Mouse (Mus musculus): ENCODE measurements at regions not wholly inside any gene's neighbourhood (a gene's known extent, or its start where the extent isn't known, plus 50 kb on each side); places are given as distances from the start of the nearest gene placed in this dataset.

DNA sequence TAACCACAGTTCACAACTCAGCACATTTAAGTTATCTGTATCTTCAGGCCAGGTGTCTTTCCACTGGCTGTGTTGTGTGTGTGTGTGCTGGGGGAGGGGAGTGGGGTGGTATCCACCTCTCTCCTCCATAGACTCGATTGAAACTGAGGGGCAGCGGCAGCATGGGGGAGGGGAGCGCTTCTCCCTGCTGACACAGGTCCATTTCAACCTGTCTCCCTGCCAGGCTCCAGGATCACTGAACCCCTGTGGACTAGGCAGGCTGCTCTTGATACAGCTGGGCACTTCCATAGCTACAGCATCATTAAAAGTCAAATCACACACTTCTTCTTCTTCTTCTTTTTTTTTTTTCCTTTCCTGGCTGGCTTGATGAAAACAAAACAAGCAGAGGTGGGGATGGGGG lies 338.0 kb downstream of the Igsf11 start:
- DNase-seq (ENCODE audit: extremely low spot score in 1 of 2, low spot score in 2 of 2) = peak in 1 of 2 experiments; percentile 17

DNA sequence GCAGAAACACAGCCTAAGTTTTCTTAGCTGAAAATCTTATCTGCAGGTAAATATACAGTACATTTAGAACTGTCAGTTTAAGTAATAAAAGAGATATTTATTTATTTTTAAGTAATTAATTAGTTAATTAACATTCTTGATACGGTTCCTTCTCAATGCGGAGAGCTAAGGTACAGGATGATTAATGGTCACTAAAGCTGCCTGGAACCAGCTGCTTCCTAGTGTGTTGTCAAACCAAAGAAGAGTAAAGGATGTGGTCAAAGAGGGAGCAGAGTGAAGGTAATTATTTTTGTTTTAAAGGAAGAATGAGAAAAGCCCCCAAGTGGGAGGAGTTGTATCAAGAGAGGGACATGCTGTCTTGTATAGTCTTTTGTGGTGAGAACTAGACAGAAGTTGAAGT lies 341.8 kb downstream of the Igsf11 start:
- intact Hi-C loops (cut with DNase I) = no loop called here
- no peak for DNase-seq (ENCODE audit: extremely low spot score in 1 of 2, low spot score in 2 of 2)

More for the DNA sequence above, 338.0 kb downstream of the Igsf11 start:
- intact Hi-C loops (cut with DNase I) = no loop called here

GRCm38 (mm10) chr16:39273490-39273889 lies 381.0 kb downstream of the Igsf11 start:
- no peak for DNase-seq (ENCODE audit: extremely low spot score in 1 of 2, low spot score in 2 of 2)
- intact Hi-C loops (cut with DNase I) = no loop called here

- DNase-seq (ENCODE audit: extremely low spot score in 1 of 2, low spot score in 2 of 2) = no peak
- intact Hi-C loops (cut with DNase I) = no loop called here
Measured at GRCm38 (mm10) chr16:39284484-39284883, 392.0 kb downstream of the Igsf11 start.

DNA sequence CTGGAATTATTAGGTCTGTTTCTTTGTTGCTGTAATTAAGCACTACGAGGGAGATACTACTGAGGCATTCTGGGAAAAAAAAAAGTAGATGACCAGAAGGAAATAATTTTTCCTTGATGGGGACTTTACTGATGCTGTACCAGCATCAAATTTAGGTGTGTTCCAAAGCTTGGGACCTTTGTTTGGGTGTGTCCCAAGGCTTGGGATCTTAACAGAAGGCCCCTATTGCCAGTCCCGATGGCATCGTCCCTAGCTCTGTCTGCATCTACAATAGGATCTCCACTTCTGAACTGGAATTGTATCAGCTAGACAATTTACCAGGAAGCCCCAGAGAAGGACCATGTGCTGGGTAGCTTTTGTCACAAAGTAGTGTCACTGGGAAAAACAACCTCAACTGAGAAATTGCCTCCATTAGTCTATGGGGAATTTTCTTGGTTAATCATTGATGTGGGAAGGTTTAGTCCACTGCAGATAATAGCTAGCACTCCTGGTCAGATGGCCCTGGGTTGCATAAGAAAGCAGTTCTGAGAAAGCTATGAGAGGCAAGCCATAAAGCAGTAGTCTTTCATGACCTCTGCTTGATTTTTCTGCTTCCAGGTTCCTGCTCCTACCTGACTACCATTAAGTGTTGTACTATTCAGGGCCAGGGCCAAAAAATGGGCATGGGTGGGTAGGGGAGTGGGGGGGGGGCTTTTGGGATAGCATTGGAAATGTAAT lies 392.7 kb downstream of the Igsf11 start:
- DNase-seq (ENCODE audit: extremely low spot score in 1 of 2, low spot score in 2 of 2) = no peak
- intact Hi-C loops (cut with DNase I) = no loop called here

DNA sequence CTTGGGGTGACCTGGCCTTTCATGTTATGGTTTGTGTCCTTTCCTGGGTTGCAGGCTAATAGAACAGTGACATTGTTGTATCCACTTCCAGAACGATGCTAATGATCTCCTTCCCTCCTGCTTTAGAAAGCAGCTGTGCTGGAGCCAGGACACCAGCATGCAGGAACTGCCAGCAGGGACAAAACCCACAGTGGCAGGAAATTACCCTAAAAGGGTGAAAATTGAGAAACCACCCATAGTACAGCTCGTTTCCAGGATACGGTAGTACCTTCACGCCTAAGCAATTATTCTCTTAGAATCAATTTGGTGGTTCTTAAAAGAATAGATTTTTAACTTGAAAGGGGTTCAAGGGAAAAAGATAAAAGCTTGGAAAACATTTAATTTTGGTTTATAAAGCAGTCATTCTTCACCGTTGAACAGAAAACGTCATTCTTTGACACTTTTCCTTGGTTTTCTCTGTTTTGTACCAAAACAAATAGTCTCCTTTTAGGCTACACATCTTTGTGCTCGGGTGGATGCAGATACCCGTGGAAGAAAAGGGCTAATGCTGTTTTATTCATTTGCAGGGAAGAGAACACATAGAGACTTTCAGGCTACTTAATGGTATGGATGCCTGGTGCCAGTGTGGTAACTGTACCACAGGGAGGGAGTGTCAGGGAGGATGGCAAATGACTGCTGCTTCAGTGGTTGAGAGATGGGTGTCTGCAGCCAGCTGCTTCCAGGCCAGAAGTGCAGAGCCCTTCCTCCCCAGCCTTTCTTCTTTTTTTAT lies 394.5 kb downstream of the Igsf11 start:
- DNase-seq (ENCODE audit: extremely low spot score in 1 of 2, low spot score in 2 of 2) = no peak
- intact Hi-C loops (cut with DNase I) = no loop called here

- intact Hi-C loops (cut with DNase I) = no loop called here
- no peak for DNase-seq (ENCODE audit: extremely low spot score in 1 of 2, low spot score in 2 of 2)
Measured at GRCm38 (mm10) chr16:39298856-39299255, 406.4 kb downstream of the Igsf11 start.

- intact Hi-C loops (cut with DNase I) = loop anchor here (10.0 kb wide), 1 partner anchor 188 kb away; no protein-coding TSS in a partner anchor
- peak; percentile 30 to 75 for DNase-seq (ENCODE audit: extremely low spot score in 1 of 2, low spot score in 2 of 2)
Measured at GRCm38 (mm10) chr16:39302902-39303361, 410.5 kb downstream of the Igsf11 start.

DNA sequence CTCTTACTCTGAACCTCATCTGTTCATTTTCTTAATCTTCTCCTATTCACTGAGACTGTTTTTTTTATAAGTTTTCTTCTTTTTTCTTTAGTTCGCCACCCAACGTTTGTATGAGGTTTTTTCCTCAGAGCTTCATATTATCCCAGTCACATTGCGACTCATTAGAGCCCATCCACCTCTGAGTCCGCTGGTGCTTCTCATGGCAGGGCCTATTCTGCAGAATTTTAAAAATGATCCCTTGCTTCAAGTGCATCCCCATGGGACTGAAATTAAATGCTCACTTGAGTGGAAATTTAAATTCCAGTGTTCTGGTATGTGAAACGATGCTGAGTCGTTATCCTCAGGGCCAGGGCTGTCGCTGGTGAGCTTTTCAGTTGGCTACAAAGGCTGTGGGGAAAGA lies 410.9 kb downstream of the Igsf11 start:
- intact Hi-C loops (cut with DNase I) = loop anchor here (10.0 kb wide), 1 partner anchor 189 kb away; no protein-coding TSS in a partner anchor
- DNase-seq (ENCODE audit: extremely low spot score in 1 of 2, low spot score in 2 of 2) = no peak

- peak in 1 of 2 experiments; percentile 18 for DNase-seq (ENCODE audit: extremely low spot score in 1 of 2, low spot score in 2 of 2)
- intact Hi-C loops (cut with DNase I) = loop anchor here (10.0 kb wide), 1 partner anchor 193 kb away; no protein-coding TSS in a partner anchor
Measured at GRCm38 (mm10) chr16:39307951-39308350, 415.5 kb downstream of the Igsf11 start.

DNA sequence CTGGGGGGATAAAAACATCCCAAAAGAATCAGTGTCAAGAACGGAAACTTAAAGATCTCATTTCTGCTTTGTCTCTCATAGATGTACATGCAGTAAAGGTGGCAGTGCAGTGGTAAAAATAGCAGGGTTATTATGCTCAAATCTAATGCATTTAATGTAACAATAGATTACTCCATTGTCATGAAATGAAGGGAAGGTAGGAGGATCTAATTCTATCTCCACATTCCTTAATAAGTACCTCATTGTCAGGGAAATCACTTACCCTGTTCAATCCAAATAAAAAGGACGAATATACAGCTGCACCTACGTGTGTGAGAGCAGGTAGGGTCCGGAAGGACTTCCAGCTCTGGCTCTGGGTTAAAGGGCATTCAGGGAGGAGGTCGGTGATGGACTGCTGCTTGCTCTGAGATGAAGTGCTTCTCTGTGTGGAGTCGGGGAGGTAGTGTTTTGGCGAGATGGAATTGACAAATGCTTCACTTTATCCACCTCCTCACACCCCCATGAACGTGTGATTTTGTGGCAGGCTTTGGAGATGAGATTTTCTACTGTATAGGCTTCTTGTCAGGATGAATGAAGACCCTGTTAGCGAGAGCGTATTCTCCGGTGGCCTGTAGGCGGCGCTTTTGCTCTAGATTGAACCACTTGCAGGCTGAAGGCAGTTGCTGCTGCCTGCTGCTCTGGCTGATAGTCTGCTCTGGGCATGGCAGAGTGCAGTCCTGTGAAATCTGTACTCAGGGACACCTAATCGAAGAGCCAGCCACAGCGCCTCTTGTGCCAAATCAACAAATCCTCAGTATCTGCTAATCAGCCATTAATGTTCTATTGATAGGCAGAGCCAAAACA lies 424.5 kb downstream of the Igsf11 start:
- intact Hi-C loops (cut with DNase I) = loop anchor here (10.0 kb wide), 1 partner anchor 668 kb away; the partner anchor contains the start of gene Lsamp
- DNase-seq (ENCODE audit: extremely low spot score in 1 of 2, low spot score in 2 of 2) = peak; percentile 81 to 82

GRCm38 (mm10) chr16:39325627-39326026 lies 433.2 kb downstream of the Igsf11 start:
- no peak for DNase-seq (ENCODE audit: extremely low spot score in 1 of 2, low spot score in 2 of 2)
- intact Hi-C loops (cut with DNase I) = no loop called here

DNA sequence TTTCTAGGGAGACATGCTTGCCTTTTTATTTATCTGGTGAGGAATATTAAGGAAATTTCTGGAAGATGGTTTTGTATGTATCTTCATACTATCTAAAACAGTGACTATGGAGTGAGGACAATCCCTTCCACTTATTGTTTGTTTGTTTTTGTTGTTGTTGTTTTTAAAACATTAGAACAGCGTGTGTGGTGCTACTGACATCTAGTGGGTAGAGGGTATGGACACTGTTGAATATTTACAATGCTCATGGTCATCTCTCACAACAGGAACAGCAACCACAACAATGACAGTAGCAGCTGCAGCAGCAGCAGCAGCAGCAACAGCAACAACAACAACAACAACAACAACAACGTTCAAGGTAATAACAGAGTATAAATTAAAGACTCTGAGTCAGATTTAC lies 471.2 kb downstream of the Igsf11 start:
- intact Hi-C loops (cut with DNase I) = no loop called here
- no peak for DNase-seq (ENCODE audit: extremely low spot score in 1 of 2, low spot score in 2 of 2)

DNA sequence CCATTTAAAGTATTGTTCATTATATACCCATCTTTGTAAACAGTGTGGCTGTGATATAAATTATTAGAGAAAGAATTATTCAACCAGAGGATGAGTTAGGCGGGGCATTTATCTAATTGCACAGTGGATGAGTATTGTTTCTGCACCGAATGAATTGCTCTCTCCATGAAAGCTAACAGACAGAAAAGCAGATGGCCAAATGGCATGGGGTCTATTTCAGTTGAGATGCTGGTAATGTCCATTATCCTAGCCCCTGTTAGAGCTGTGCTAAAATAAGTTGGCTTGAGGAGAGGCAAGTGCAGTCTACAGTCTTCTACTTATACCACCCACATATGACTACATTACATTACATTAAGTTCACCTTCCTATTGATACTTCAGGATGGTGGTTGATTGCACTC lies 475.8 kb downstream of the Igsf11 start:
- intact Hi-C loops (cut with DNase I) = no loop called here
- no peak for DNase-seq (ENCODE audit: extremely low spot score in 1 of 2, low spot score in 2 of 2)

DNA sequence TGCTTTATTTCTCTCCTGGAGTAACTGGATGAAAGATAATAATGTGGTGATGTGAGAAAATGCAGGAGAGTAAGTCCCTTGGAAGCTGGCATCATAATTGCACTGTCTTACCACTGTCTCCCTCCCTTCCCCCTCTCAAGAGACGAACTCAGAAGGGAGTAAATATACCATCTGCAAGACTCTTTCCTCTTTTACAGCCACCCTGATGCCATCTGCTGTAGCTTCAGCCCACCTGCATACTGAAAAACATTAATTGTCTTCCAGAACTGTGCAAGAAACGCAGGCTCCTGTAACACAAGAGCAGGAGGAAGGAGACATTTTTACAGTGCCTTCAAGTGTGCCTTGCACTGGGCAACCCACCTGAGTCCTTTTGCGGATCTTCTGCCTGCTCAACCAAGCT lies 482.1 kb downstream of the Igsf11 start:
- DNase-seq (ENCODE audit: extremely low spot score in 1 of 2, low spot score in 2 of 2) = peak in 1 of 2 experiments; percentile 22

GRCm38 (mm10) chr16:39379959-39380358 lies 487.5 kb downstream of the Igsf11 start:
- DNase-seq (ENCODE audit: extremely low spot score in 1 of 2, low spot score in 2 of 2) = no peak
- intact Hi-C loops (cut with DNase I) = no loop called here

More for the DNA sequence above, 482.1 kb downstream of the Igsf11 start:
- intact Hi-C loops (cut with DNase I) = no loop called here

DNA sequence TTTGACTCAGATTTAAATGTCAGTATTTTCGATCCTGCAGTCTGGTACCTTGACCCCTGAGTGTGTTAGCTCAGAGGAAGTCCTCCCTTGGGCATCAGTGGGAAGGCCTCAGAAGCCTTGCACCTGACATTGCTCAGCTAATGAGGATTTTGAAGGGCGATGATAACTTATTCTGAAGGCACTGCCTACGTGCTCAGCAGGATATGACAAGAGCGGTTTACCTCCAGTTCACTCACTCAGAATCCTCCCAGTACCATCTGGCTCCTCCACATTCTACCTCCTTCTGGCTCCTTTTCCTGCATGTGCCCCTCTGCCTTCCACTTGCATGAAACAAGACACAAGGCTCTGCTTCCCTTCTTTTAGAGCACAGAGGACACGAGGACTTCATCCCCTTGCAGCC lies 497.5 kb downstream of the Igsf11 start:
- intact Hi-C loops (cut with DNase I) = no loop called here
- DNase-seq (ENCODE audit: extremely low spot score in 1 of 2, low spot score in 2 of 2) = no peak

GRCm38 (mm10) chr16:39390626-39391025 lies 498.2 kb downstream of the Igsf11 start:
- DNase-seq (ENCODE audit: extremely low spot score in 1 of 2, low spot score in 2 of 2) = no peak

GRCm38 (mm10) chr16:39402101-39402749 lies 509.8 kb downstream of the Igsf11 start:
- intact Hi-C loops (cut with DNase I) = no loop called here
- peak; percentile 37 to 50 for DNase-seq (ENCODE audit: extremely low spot score in 1 of 2, low spot score in 2 of 2)

More at GRCm38 (mm10) chr16:39390626-39391025, 498.2 kb downstream of the Igsf11 start:
- intact Hi-C loops (cut with DNase I) = no loop called here
